9 mouse cellular contexts compared by ENCODE assay signal in the genomic region with DNA sequence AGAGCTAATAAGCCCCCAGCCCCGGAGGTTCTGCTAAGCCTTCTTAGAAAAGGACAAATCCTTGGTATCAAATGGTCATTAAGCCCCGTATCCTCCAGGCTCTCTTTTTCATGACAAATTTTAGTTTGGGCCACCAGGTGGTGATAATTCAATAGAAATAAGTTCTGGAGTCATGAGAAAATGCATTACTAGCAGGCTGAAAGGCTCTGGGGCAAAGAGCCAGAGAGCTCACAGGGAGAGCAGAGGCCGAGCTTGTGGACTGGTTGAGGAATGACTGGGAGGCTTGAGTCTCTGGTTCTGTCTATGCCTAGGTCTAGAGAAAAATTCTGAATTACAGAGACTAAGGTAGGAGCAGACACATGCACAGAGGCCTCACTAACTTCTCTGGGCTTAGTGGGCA.
A peak's percentile ranks its signal among the peaks of the same experiment; 100 is the strongest.
DNase-seq lines count a peak whose midpoint lies in the region; ATAC-seq and TF ChIP-seq lines count a peak whose summit lies in the region.
"Had no signal": no experiment of that assay in that cellular context is flagged by ENCODE, and none has a peak within 500 bp of the region (broad histone marks: within the 10 kb centered on the region; RNA-seq: fewer than 3 reads in every experiment).

No protein-coding gene starts in this region.

- peak; percentile 79 for TF ChIP-seq CTCF in midbrain, postnatal 0 days (IDR thresholded peaks at IDR 0.05)

- no peak overlapping the region for H3K4me3 ChIP-seq in forebrain, embryonic 14.5 days (ENCODE audit: low read depth, low read length)
- no peak overlapping the region for H3K4me3 ChIP-seq in forebrain, embryonic 11.5 days (ENCODE audit: low read depth, low read length)
- H3K4me3 ChIP-seq in midbrain, embryonic 13.5 days (replicated peaks): no peak overlapping the region
- no peak overlapping the region for H3K4me3 ChIP-seq in midbrain, embryonic 15.5 days
- H3K4me3 ChIP-seq in midbrain, postnatal 0 days (ENCODE audit: low read depth, low read length): no peak overlapping the region
- H3K4me3 ChIP-seq: hindbrain, embryonic 15.5 days had no signal

- no peaks in the 10 kb centered on the region for H3K27me3 ChIP-seq in forebrain, embryonic 14.5 days (replicated peaks; ENCODE audit: control insufficient read depth, insufficient read depth, low read length)
- H3K27me3 ChIP-seq in forebrain, embryonic 11.5 days (ENCODE audit: control insufficient read depth, insufficient read depth, low read length): no peaks in the 10 kb centered on the region
- no peaks in the 10 kb centered on the region for H3K27me3 ChIP-seq in midbrain, embryonic 13.5 days
- no peaks in the 10 kb centered on the region for H3K27me3 ChIP-seq in midbrain, embryonic 15.5 days (replicated peaks)
- H3K27me3 ChIP-seq in midbrain, postnatal 0 days (ENCODE audit: insufficient read depth, low read length): no peaks in the 10 kb centered on the region
- H3K27me3 ChIP-seq: hindbrain, embryonic 15.5 days had no signal

- H3K36me3 ChIP-seq in forebrain, embryonic 14.5 days (ENCODE audit: control insufficient read depth, insufficient read depth, low read length): no peaks in the 10 kb centered on the region
- no peaks in the 10 kb centered on the region for H3K36me3 ChIP-seq in forebrain, embryonic 11.5 days (ENCODE audit: control insufficient read depth, insufficient read depth, low read length)
- H3K36me3 ChIP-seq in midbrain, embryonic 13.5 days: no peaks in the 10 kb centered on the region
- no peaks in the 10 kb centered on the region for H3K36me3 ChIP-seq in midbrain, embryonic 15.5 days (replicated peaks)
- no peaks in the 10 kb centered on the region for H3K36me3 ChIP-seq in midbrain, postnatal 0 days (ENCODE audit: insufficient read depth, low read length)
- H3K36me3 ChIP-seq: hindbrain, embryonic 15.5 days had no signal

- no peak overlapping the region for H3K4me2 ChIP-seq in forebrain, embryonic 14.5 days (ENCODE audit: low read length)
- H3K4me2 ChIP-seq in forebrain, embryonic 11.5 days (ENCODE audit: low read depth, low read length, severe bottlenecking): no peak overlapping the region
- no peak overlapping the region for H3K4me2 ChIP-seq in midbrain, embryonic 13.5 days (replicated peaks)
- no peak overlapping the region for H3K4me2 ChIP-seq in midbrain, embryonic 15.5 days
- H3K4me2 ChIP-seq in midbrain, postnatal 0 days (ENCODE audit: low read depth, low read length, poor library complexity, severe bottlenecking): no peak overlapping the region
- H3K4me2 ChIP-seq: hindbrain, embryonic 15.5 days had no signal

- DNase-seq in forebrain, embryonic 14.5 days (ENCODE audit: low spot score): peak; percentile 80
- DNase-seq in forebrain, embryonic 11.5 days (ENCODE audit: low spot score): no peak
- DNase-seq in kidney, postnatal 14 days: peak; percentile 56
- peak; percentile 86 for DNase-seq in midbrain, postnatal 0 days (ENCODE audit: low spot score)
- DNase-seq in thymus, postnatal 14 days: no peak

- 30% methylated on average over 3 of the region's 3 CpGs for WGBS in forebrain, embryonic 14.5 days
- WGBS in forebrain, embryonic 11.5 days: 46% methylated on average over 3 of the region's 3 CpGs
- 31% methylated on average over 3 of the region's 3 CpGs for WGBS in midbrain, embryonic 13.5 days
- 27% methylated on average over 3 of the region's 3 CpGs for WGBS in midbrain, embryonic 15.5 days
- 19% methylated on average over 3 of the region's 3 CpGs for WGBS in midbrain, postnatal 0 days

- no peaks in the 10 kb centered on the region for H3K9me3 ChIP-seq in forebrain, embryonic 14.5 days (replicated peaks; ENCODE audit: control insufficient read depth, low read length)
- H3K9me3 ChIP-seq in forebrain, embryonic 11.5 days (ENCODE audit: control insufficient read depth, low read length): no peaks in the 10 kb centered on the region
- no peaks in the 10 kb centered on the region for H3K9me3 ChIP-seq in midbrain, embryonic 13.5 days
- H3K9me3 ChIP-seq in midbrain, embryonic 15.5 days: no peaks in the 10 kb centered on the region
- no peaks in the 10 kb centered on the region for H3K9me3 ChIP-seq in midbrain, postnatal 0 days (ENCODE audit: low read length)
- H3K9me3 ChIP-seq: hindbrain, embryonic 15.5 days had no signal

- no peak overlapping the region for H3K9ac ChIP-seq in forebrain, embryonic 14.5 days (ENCODE audit: low read length)
- no peak overlapping the region for H3K9ac ChIP-seq in forebrain, embryonic 11.5 days (ENCODE audit: low read length)
- H3K9ac ChIP-seq in midbrain, embryonic 13.5 days (replicated peaks): no peak overlapping the region
- H3K9ac ChIP-seq in midbrain, embryonic 15.5 days: no peak overlapping the region
- H3K9ac ChIP-seq in midbrain, postnatal 0 days (replicated peaks; ENCODE audit: low read length, poor library complexity, severe bottlenecking): no peak overlapping the region
- H3K9ac ChIP-seq: hindbrain, embryonic 15.5 days had no signal

- no peak for ATAC-seq in forebrain, embryonic 14.5 days
- no peak for ATAC-seq in forebrain, embryonic 11.5 days (replicated peaks; ENCODE audit: low FRiP score)
- peak; percentile 50; the same call in 1 of the 2 replicates for ATAC-seq in midbrain, embryonic 13.5 days
- no peak for ATAC-seq in midbrain, embryonic 15.5 days (replicated peaks)
- ATAC-seq in midbrain, postnatal 0 days (ENCODE audit: low FRiP score): peak; percentile 44; the same call in 1 of the 2 replicates
- ATAC-seq in megakaryocyte, adult 5-6 weeks (ENCODE audit: poor library complexity, severe bottlenecking): no peak

- no peak overlapping the region for H3K27ac ChIP-seq in forebrain, embryonic 14.5 days (ENCODE audit: low read depth, low read length)
- H3K27ac ChIP-seq in forebrain, embryonic 11.5 days (ENCODE audit: low read depth, low read length): no peak overlapping the region
- H3K27ac ChIP-seq in midbrain, embryonic 13.5 days: no peak overlapping the region
- H3K27ac ChIP-seq in midbrain, embryonic 15.5 days: no peak overlapping the region
- no peak overlapping the region for H3K27ac ChIP-seq in midbrain, postnatal 0 days (ENCODE audit: low read depth, low read length)
- H3K27ac ChIP-seq: hindbrain, embryonic 15.5 days had no signal

- H3K4me1 ChIP-seq in forebrain, embryonic 14.5 days (ENCODE audit: control insufficient read depth, insufficient read depth, low read length): 0 out of 2 replicates have a peak, but pooled peaks cover 2% of the 10 kb centered on the region
- no peaks in the 10 kb centered on the region for H3K4me1 ChIP-seq in forebrain, embryonic 11.5 days (replicated peaks; ENCODE audit: control insufficient read depth, insufficient read depth, low read length)
- H3K4me1 ChIP-seq in midbrain, embryonic 13.5 days (replicated peaks): no peaks in the 10 kb centered on the region
- H3K4me1 ChIP-seq in midbrain, embryonic 15.5 days: no peaks in the 10 kb centered on the region
- H3K4me1 ChIP-seq in midbrain, postnatal 0 days (ENCODE audit: insufficient read depth, low read length): 0 out of 2 replicates have a peak, but pooled peaks cover 3% of the 10 kb centered on the region
- H3K4me1 ChIP-seq: hindbrain, embryonic 15.5 days had no signal

Comparison
In these comparisons a context has a peak if more than half of its experiments do, and no peak if none do; other contexts are left out.
1. ATAC-seq: peak in midbrain, embryonic 13.5 days (single experiment) and midbrain, postnatal 0 days (single experiment); none in forebrain, embryonic 14.5 days (single experiment), forebrain, embryonic 11.5 days (single experiment), midbrain, embryonic 15.5 days (single experiment) and megakaryocyte, adult 5-6 weeks (single experiment).
2. DNase-seq: peak in forebrain, embryonic 14.5 days (single experiment), kidney, postnatal 14 days (single experiment) and midbrain, postnatal 0 days (single experiment); none in forebrain, embryonic 11.5 days (single experiment) and thymus, postnatal 14 days (single experiment).